Mouse (Mus musculus) left cerebral cortex, adult 18-20 months (tissue): ENCODE measurements around the gene Chaf1a. TPM values are rescaled to one million over a fixed set of nuclear protein-coding genes. Genes with fewer than 3 reads are reported as not detected.

Source experiments
- DNase-seq, 2 experiments: peaks; one replicate each; pipeline ENCODE4 v3.0.0; 2021 to 2022; ENCODE audit warnings: low spot score in 2 of 2, mixed read lengths in 1 of 2
- total RNA-seq, 2 experiments: library from RNA; stranded (reverse); gene quantifications; 2 replicates each; pipeline ENCODE4 v1.2.3; 2021

The Chaf1a gene
- total RNA-seq, 2 experiments from 2014 or later = 1.9 to 2.7 TPM

DNA sequence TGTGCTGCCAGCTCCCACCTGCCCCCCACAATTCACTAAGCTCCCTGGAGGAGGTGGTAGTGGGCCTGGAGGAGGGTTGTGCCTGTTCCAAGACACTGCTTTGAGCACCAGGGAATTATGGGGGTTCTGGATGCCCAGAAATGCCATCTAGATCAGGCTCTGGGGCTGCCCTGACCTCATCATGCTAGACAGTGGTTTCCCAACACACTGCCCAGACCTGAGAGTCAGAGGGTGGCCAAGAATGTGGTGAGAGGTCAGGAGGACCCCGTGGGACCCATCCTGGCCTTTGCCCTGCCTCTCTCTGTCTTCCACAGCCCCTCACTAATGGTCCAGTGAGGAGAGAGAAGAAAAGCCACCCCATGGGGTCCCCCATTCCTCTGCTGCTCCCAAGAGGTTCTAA lies 70.8 kb downstream of the Chaf1a start:
- no peak for DNase-seq

DNA sequence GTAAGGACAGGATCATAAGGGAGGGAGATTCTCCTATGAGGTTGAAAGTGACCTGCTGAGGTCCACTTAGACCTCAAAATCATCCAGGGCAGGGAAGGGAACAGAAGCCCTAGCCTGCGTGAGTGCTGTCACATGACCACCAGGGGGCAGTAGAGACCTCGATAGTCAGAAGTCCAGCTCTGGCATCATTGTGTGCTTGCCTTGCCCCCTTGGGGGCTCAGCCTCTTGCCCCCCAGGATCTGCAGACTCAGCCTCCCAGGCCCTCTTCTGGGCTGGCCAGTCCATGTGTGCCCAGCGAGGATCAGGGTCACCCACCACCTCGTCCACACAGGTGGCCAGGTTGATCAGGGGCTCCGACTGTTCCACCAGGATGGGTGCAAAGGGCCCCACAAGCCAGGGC lies 71.6 kb downstream of the Chaf1a start:
- DNase-seq = peak; percentile 65 to 74

DNA sequence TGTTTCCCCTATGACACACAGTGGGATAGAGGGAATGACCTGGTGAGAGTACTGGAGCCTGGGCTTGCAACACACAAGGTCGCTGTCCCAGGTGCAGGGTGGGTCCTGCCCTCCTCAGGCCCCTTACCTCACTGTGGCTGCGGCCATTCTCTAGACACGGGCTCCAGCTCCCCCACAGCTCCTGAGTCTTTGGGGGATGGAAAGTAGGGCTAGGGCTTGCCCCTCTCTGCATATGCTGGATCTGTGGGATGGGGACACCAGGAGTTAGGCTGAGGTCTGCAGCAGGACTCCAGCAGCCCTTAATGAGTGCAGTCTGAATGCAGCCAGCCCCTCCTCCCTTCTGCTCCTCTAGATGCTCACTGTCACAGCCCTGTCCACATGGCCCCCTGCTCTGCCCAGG lies 72.5 kb downstream of the Chaf1a start:
- DNase-seq = no peak

DNA sequence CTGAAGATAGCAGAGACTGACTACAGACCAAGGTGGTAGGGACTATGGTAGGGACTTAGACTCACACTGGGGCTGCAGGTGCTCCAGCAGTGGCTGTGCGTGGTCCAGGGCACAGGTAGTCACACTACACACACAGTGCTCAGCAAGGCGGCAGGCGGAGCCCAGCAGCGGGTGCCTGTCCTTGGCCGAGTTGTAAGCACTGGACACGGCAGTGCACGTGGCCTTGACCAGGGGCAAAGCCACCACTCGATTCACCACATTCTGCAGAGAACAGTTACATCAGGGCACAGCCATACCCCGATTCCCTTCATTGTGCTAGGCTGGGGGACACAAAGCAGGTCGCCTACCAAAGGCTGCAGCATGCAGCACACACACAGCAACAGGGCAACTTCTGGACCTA lies 76.0 kb downstream of the Chaf1a start:
- no peak for DNase-seq

DNA sequence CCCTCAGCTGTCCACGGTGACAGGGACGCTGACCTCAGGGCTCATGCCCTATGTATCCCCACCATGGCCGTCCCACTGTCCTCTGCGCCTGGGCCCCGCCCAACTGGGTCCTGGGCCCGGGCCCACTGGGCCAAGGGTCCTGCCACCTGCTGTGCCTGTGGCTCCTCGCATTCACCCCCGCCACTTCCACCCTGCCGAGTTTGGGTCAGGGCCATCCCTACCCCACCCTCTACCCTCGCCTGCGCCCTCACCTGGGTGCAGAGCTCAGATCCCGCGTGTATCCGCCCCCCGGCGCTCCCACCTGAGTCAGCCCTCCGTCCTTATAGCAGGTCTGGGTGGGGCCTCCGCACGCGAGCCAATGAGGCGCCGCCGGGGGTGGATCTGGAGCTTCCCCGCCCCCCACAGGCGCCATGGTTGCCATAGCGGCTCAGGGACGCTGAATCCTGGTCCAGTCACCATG lies 77.0 kb downstream of the Chaf1a start, which contains the start of gene Plin5:
TSS of gene Plin5 (minus strand) at position 346 of the 460 bp plus-strand sequence.
- peak in 1 of 2 experiments; percentile 59 for DNase-seq

DNA sequence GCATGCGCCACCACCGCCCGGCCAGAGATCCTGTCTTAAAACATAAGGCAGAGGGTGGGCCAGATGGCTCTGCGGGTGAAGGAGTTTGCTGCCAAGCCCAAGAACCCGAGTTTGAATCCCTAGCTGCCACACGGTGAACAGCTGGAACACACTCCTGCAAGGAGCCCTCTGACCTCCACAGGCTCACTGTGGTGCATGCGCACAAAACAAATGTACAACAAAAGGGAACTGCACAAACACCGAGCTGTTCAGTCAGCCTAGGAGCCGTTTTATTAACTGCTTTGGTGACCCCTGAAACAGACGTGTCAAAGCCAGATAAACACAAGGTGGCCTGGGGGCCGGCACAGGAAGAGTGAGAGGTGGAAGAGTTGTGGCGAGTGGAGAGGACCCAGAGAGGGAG lies 79.2 kb downstream of the Chaf1a start:
- no peak for DNase-seq

DNA sequence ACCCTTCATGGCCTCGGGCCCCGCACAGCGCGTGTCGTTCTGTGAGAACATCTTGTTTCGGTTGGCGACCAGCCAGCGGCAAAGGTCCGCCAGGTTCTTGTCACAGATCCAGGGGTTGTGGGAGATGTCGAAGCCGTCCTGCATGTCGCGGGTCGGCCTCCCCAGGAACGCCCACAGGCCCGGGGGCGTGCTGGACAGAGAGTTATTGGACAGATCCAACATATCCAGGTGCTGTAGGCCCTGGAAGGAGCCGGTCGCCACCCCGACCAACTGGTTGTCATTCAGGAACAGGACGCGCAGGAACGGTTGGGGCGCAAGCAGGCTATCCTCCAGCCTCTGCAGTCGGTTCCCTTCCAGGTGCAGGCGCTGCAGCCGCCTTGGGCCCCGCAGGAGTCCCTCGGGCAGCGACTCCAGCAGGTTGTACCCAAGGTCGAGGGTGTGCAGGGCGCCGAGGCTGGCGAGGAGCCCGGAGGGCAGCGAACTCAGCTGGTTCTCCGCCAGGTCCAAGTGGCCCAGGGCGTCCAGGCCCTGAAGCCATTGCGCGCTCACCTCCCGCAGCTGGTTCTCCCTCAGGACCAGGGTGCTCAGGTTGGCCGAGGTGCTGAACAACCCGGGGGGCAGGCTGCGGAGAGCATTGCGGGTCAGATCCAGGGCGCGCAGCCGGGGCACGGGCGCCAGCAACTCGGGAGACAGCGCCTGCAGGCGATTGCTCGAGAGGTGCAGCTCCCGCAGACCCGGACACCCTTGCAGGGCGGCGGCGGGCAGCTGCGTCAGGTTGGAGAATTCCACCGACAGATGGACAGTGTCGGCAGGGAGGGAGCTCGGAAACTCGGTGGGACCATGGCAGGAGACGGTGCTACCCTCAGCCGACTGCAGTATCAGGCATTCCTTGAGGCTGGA lies 80.0 kb downstream of the Chaf1a start:
- DNase-seq = no peak

DNA sequence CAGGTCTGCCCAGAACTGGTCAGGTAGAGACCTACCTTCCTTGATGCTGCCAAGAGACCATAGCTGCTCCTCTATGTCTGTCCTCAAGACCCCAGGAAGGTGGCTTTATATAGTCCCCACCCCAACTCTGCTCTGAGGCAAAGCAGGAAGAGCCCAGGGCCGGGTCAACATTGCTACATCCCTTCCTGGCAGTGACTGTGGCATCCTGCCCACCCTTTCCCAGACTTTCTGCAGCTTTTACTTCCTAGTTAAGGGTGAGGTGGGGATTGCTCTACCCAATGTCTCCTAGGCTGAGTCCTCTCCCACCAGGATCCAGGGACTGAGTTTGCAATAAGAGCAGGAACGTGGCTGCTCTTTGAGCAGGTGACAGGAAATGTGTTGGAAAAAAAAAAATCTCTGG lies 81.6 kb downstream of the Chaf1a start, which contains the start of gene Lrg1:
TSS of gene Lrg1 (minus strand) at position 176 of the 400 bp plus-strand sequence.
- DNase-seq = no peak

Other genes starting within 250 kb of the Chaf1a start
- 1 to 10 TPM; 5.5 to 6.2 TPM for gene Zfp119a, start 161.5 kb upstream of the Chaf1a start, total RNA-seq
- gene Zfp959, start 148.3 kb upstream of the Chaf1a start, total RNA-seq = 1 to 10 TPM; 6.1 to 8.8 TPM
- gene Zfp119b, start 90.9 kb upstream of the Chaf1a start, total RNA-seq = 1 to 10 TPM; 3.3 to 4.2 TPM
- gene Ebi3, start 87.8 kb upstream of the Chaf1a start, total RNA-seq = 1 to 10 TPM; 1.3 to 1.8 TPM
- gene Yju2, start 81.3 kb upstream of the Chaf1a start, total RNA-seq = 10 to 100 TPM; 15.0 to 15.2 TPM
- gene Shd, start 70.0 kb upstream of the Chaf1a start, total RNA-seq = 10 to 100 TPM; 39.2 to 41.0 TPM
- gene Fsd1, start 53.9 kb upstream of the Chaf1a start, total RNA-seq = 10 to 100 TPM; 81.3 to 86.5 TPM
- 1 to 10 TPM; 1.9 to 2.8 TPM for gene Stap2, start 34.9 kb upstream of the Chaf1a start, total RNA-seq
- gene Mpnd, start 34.7 kb upstream of the Chaf1a start, total RNA-seq = 10 to 100 TPM; 85.0 to 94.3 TPM
- gene Sh3gl1, start 3.8 kb upstream of the Chaf1a start, total RNA-seq = 10 to 100 TPM; 36.4 to 39.3 TPM
- 10 to 100 TPM; 84.1 to 97.8 TPM for gene Ubxn6, start 34.6 kb downstream of the Chaf1a start, total RNA-seq
- gene Hdgfl2, start 39.2 kb downstream of the Chaf1a start, total RNA-seq = 10 to 100 TPM; 90.6 to 95.8 TPM
- 1 to 10 TPM; 2.6 to 3.4 TPM for gene Plin4, start 69.4 kb downstream of the Chaf1a start, total RNA-seq
- under 1 TPM; 0.37 to 0.60 TPM for gene Plin5, start 77.2 kb downstream of the Chaf1a start, total RNA-seq
- 1 to 10 TPM; 1.8 to 3.6 TPM for gene Lrg1, start 81.6 kb downstream of the Chaf1a start, total RNA-seq
- gene Sema6b, start 99.9 kb downstream of the Chaf1a start, total RNA-seq = 100 to 1,000 TPM; 116 to 117 TPM
- 1 to 10 TPM; 6.8 to 7.9 TPM for gene Tnfaip8l1, start 122.0 kb downstream of the Chaf1a start, total RNA-seq
- 10 to 100 TPM; 38.8 to 40.9 TPM for gene Mydgf, start 143.5 kb downstream of the Chaf1a start, total RNA-seq
- 10 to 100 TPM; 59.7 to 69.5 TPM for gene Dpp9, start 178.5 kb downstream of the Chaf1a start, total RNA-seq
- gene Fem1a, start 216.4 kb downstream of the Chaf1a start, total RNA-seq = 10 to 100 TPM; 29.9 to 31.9 TPM
- 1 to 10 TPM; 5.2 to 7.6 TPM for gene Ticam1, start 236.3 kb downstream of the Chaf1a start, total RNA-seq